Mouse (Mus musculus) layer of hippocampus, postnatal 14 days (tissue): ENCODE data around the gene Pram1. TPM values are rescaled to one million over a fixed set of nuclear protein-coding genes. Genes with fewer than 3 reads are reported as not detected.
"Not testable (repeated sequence)": the region's sequence is repeated elsewhere in the genome, so short reads cannot be mapped to it uniquely, and the experiment has no call there.

ENCODE experiments used
- DNase-seq, 2 experiments: peaks; one replicate each; pipeline ENCODE4 v3.0.0; 2021 to 2022; ENCODE audit warnings: low spot score in 2 of 2, mixed read lengths in 1 of 2
- long read RNA-seq, 2 experiments: library from polyadenylated mRNA; stranded (forward); transcript quantifications; one replicate each; pipeline ENCODE4 v2.0.0; 2021
- total RNA-seq, 2 experiments: library from RNA; stranded (reverse); gene quantifications; 2 replicates each; pipeline ENCODE4 v1.2.3; 2021

Gene Pram1
- total RNA-seq, result under 1 TPM in 1 of 2 experiments, not detected in 1; 0.60 TPM
- long read RNA-seq, experiment 1, partial matches to known transcripts, result 0 of 1 reads
- long read RNA-seq, experiment 1, other reads (novel, unspliced or antisense), result 1 of 1 reads
- long read RNA-seq, experiment 2, result 0 reads

- no peak for DNase-seq
These were observed at the start of gene Pram1 for GRCm38 (mm10) chr17:33637516-33638276. Pram1 (plus strand) TSS chr17:33638056.

GRCm38 (mm10) chr17:33597271-33597670 lies 40.6 kb upstream of the Pram1 start:
- no peak for DNase-seq

DNA sequence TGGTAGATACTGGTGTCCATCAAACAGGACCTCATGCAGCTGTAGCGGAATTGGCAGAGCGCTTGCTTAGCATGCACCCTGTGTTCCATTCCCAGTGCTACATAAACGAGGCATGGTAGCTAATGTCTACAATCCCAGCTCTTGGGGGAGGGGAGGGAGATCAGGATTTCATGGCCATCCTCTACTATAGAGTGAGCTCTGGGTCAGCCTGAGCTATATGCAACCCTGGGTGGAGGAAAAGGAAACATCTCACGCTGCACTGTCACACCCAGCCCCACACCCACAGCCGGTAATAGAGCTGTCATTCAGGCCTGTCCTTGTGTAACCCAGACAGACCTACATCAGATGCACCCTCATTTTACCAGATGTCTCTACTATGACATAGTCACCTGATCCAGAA lies 39.4 kb upstream of the Pram1 start:
- DNase-seq, result no peak

DNA sequence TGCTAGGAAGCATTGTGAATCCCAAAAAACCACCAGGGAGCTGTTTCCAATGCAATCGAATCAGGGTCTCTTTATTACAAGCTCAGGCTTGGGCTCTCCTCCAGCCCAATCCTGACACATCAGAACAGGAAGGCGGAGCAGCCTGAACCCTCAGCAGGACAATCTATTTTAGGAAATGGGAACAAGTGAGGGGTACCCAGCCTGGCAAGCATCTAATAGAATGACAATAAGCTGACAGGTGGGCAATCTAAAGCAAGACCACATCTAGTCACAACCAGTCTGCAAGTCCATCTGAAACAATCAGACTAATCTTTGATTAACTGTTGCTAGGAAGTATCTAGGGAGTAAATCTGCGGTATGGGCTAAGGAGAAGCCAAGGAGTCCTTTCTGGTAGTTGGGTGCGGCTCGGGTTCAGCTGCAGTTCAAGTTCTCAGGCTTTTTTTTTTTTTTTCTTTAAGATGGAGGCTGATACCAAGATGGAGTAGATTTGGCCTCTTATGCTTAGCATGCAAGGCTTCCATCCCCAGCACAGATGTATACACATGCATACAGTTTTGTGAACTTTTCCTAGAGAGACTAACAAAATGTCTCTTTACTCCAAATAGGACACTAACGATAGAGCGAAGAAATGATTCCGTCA lies 37.9 kb upstream of the Pram1 start:
- no peak for DNase-seq

GRCm38 (mm10) chr17:33600831-33601230 lies 37.0 kb upstream of the Pram1 start:
- no peak for DNase-seq

GRCm38 (mm10) chr17:33601947-33602346 lies 35.9 kb upstream of the Pram1 start:
- DNase-seq, result no peak

DNA sequence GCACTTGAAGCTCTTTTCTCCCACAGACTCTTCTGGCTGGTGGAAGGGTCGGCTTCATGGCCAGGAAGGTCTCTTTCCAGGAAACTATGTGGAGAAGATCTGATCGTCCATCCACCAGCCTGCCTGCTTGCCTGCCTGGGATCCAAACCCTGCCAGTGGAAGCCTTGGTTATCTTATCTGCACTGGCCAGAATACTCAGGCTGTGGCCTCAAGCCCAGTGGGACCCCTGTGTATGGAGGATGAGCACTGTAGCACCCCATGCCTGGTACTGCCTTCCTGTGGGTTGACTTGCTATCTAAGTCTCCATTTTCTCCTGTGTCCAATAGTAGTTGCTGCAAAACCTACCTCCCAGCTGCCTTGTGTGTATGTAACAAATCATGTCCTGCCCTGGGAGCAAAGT lies 30.6 kb upstream of the Pram1 start:
- DNase-seq, result no peak

DNA sequence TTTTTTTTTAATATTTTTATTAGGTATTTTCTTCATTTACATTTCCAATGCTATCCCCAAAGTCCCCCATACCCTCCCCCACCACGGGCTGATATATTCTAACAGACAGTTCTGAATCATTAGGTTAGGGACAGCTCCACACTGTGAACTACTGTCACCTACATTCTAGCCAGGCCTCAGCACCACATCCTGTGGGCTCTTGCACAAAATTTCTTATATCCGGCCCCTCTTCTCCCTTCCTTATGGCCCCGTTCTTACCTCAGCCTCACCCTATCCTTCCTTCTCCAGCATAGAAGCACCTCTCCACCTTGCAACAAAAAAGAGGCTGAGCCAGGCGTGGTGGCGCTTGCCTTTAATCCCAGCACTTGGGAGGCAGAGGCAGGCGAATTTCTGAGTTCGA lies 27.3 kb upstream of the Pram1 start:
- no peak for DNase-seq

DNA sequence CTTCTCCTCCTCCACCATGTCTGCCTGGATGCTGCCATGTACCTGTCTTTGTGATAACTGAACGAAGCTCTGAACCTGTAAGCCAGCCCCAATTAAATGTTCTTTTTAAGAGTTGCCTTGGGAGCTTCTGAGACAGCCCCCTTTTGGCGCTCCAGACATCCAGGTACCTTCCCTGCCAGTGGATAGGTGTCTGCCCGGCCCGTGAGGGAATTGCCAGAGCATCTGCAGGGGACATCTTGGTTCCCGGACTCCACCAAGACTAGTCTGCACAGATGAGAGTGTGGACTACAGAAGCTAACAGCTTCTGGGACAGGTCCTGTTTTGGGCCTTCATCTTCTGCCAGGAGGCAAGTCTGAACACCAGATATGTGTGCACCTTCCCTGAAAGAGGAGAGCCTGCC lies 24.1 kb upstream of the Pram1 start:
- DNase-seq, result not testable (repeated sequence)

- DNase-seq, result no peak
These were observed 10.6 kb upstream of the Pram1 start for GRCm38 (mm10) chr17:33627281-33627680.

DNA sequence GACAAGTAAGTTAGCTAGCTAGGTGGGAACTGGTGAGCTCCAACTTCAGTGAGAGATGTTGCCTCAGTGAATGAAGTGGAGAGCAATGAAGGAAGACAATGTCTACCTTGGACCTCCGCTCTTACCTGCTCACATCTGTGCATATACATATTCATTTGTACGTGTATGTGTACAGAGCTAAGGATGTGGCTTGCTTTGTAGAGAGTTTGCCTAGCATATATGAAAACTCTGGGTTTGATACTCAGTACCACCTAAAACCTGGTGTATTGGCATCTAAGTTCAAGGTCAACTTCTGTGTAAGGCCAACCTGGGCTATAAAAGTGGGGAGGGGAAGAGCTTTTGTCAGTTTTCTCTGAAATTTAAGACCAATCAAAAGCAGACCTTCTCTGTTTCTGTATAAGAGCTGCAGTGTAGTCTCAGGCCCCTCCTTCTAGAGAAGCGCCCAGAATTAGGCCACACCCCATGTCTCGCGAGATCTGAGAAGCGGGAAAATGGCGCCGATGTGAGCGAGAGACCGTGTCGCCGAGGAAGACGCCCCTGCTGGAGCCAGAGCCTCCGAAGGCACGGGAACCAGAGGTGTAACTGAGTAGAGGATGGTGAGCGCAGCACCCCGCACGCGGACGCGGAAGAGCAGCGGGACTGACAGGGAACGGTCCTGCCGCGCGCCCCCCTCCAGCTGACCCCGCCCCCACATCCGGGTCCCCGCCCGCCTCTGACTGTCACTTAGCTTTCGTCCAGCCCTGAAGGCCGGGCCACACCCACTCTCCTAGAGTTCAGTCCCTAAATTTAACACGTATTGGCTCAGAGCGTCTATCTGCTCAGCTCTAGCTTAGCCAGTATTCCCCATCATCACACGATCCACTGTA lies 9.0 kb upstream of the Pram1 start, which contains the start of gene Zfp414:
Gene Zfp414 (plus strand): TSS at position 470 of the 866 bp plus-strand sequence.
- DNase-seq, result peak; percentile 92 to 93

DNA sequence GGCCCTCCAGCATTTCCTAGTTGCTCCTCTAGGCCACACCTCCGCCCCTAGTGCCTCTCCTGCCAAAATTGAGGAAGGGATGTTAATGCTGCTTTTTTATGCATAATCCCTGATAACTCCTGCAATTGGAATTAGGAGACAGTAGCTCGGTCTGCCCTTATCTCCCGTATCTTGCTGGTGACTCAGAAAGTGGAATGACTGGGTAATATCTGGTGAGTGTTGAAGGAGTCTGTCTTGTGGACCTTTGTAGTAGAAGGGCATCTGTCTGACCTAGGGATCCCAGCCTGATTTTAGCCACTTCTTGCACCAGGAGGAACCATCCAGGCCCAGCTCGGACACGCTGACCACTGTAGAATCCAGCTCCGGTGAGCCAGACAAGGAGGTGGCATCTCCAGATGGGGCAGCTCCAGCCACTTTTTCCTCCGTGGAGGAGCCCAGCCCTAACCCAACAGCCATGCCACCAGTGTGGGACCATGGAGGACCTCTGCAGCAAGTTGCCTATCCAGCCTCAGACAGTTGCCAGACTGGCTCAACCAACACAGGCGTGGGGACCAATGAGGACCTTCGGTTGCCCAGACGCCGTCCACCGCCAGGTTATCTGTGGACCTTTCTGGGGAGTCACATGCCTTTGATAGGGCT lies 8.2 kb upstream of the Pram1 start:
- no peak for DNase-seq

DNA sequence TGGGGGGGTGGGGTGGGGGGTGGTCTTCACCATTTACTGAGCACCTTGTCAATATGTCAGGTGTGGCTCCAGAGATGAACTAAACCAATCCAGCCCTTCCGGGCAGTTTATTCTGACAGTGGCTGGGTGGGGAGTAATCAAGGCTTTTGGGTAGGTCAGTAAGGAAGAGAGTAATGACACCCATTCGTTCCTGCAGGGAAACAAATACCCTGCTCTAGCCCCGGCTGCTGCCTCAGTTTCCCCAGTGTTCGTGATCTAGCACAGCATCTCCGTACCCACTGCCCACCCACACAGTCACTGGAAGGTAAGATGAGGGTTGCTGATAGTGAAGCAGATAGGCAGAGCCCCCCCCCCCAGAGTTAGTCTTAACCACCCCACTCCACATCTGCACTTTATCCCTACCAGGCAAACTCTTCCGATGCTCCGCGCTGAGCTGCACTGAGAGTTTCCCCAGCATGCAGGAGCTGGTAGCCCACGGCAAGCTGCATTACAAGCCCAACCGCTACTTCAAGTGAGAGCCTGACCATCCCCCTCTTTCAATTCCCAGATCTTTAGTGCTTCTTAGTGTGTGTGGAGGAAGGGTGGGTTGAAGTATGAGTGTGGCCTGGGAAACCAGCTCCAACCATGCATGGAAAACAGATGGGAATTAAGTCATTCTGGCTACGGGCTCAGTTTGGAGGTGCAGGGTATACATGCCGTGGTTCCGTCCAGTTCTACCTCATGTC lies 7.5 kb upstream of the Pram1 start:
- DNase-seq, result no peak

- no peak for DNase-seq
These were observed 6.6 kb upstream of the Pram1 start for GRCm38 (mm10) chr17:33631236-33631635.

GRCm38 (mm10) chr17:33631796-33632195 lies 6.1 kb upstream of the Pram1 start:
- no peak for DNase-seq

- peak in 1 of 2 experiments; percentile 50 for DNase-seq
These were observed 818 bp upstream of the Pram1 start for GRCm38 (mm10) chr17:33637038-33637437.

DNA sequence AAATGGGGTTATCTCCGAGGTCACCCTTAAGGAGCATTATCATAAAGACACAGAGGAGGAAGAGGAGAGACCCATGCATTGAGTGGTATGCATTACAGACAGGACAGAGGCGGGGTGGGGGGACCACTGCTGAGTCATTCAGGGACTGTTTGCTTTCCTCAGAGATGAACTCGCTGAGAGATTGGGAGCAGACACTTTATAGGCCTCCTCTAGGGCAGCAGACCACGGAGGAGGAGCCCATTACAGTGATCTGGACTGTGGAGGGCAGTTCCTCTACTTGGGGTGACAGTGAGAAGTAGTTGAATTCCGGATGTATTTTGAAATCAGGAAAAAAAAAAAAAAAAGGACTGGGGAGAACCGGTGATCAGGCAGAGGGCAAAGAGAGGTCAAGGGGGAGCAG lies 1.9 kb downstream of the Pram1 start:
- no peak for DNase-seq

- DNase-seq, result no peak
These were observed 6.2 kb downstream of the Pram1 start for GRCm38 (mm10) chr17:33644068-33644467.

DNA sequence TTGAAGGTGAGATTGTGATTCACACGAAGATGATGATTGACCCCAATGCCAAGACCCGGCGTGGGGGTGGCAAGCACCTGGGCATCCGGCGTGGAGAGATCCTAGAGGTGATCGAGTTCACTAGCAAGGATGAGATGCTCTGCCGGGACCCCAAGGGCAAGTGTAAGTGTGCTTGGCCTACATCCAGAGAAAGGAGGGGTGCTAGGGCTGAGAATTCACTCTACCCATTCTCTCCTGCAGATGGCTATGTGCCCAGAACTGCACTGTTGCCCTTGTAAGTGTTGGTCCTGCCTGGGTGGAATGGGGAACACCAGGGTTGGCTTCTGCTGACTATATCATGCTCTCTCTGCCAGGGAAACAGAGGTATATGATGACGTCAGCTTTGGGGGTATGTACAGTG lies 7.2 kb downstream of the Pram1 start:
- DNase-seq, result no peak

DNA sequence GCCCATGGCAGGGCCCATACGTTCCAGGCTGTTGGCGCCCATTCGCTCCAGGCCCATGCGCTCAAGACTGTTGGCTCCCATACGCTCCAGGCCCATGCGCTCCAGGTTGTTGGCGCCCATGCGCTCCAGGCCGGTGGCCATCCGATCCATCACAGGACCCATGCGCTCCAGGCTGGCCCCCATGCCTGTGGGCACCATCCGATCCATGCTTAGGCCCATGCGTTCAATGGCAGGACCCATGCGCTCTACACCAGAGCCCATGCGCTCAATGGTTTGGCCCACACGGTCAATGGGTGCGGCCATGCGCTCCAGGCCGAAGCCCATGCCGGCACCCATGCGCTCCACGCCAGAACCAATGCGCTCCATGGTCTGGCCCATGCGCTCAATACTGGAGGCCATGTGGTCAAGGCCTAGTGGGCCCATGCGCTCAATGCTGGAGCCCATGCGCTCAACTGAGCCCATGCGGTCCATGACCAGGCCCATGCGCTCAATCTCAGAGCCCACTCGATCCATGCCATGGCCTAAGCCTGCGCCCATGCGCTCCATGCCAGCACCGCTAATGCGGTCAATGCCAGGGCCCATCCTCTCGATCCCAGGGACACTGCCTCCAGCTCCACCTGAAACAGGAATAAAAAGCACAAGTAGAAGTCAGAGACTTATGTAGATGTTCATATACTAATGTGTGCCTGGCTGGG lies 12.1 kb downstream of the Pram1 start:
- DNase-seq, result no peak
